Mouse (Mus musculus) urinary bladder, adult 18-20 months (tissue): Measurements from ENCODE around the gene Efnb3.

Experiments
- DNase-seq, 2 experiments: peaks; one replicate each; pipeline ENCODE4 v3.0.0; 2022; ENCODE audit warnings: low spot score in 2 of 2, mixed read lengths in 2 of 2

The Efnb3 gene

GRCm38 (mm10) chr11:69559851-69560765 lies at the start of gene Efnb3:
Gene Efnb3 (minus strand): TSS chr11:69560205.
- no peak for DNase-seq

- DNase-seq: no peak
These were observed 49.4 kb upstream of the Efnb3 start for GRCm38 (mm10) chr11:69609416-69609815.

DNA sequence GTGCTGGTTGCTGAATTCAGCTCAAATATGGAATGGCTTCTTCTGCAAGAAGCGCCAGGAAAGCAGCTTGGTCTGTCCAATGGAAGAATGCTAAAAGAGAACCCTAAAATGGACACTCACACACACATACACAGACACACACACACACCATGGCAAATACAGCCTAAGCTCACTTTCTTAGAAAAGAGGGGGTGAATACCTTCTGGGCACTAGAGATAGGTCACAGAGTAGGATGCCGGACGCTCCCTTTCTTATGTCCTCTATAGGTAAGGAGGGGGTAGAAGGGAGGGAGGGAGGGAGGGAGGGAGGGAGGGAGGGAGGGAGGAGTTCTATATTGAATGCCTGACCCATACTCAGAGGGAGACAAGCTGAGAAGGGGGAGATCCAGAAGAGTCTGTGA lies 48.5 kb upstream of the Efnb3 start:
- DNase-seq: no peak

DNA sequence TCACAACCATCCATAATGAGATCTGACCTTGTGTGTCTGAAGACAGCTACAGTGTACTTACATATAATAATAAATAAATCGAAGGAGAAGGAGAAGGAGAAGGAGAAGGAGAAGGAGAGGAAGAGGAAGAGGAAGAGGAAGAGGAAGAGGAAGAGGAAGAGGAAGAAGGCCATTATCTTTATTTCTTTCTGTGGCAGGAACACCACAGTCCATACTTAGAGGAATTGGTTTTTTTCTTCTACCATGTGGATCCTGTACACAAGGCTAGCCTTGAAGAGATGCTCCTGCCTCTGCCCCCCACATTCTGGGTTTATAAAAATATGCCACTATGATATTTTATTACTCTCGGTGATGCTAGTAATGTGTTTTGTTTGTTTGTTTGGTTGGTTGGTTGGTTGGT lies 46.8 kb upstream of the Efnb3 start:
- no peak for DNase-seq

- DNase-seq: no peak
These were observed 46.4 kb upstream of the Efnb3 start for GRCm38 (mm10) chr11:69606491-69606795.

DNA sequence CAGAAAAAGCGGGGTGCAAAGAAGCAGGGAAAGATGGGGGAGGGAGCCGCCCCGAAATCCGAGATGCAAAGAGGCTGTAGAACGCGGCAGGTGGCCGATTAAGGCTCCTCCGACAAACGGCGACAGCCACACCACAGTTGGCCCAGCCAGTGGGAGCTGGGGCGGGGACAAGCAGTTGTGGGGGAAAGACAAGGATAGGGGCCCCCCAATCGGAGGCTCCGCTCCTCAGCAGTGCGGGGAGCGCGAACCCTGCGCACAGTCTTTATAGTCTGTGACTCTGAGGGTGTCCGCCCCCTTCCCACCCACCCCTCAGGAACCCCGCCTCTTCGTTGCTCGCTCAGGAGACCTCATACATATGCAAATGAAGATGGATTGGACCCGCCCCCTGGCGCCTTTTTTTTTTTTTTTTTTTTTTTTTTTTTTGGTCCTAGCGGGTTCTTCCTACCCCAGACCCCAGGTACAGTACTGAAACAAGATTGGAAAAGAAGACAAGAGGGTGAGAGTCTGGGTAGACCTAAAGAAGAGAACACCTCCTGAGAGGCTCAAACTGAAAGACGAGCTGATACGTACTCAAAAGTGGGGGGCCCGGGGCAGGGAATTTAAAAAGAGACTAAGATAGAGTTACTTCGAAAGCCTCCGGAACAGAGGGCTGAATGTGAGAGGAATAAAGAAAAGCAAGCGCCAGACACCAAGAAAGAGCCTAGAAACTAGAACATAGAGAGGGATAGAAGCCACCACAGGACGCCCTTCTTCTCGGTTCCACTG lies 45.9 kb upstream of the Efnb3 start, which contains the start of gene Atp1b2:
Atp1b2 (minus strand) TSS at position 217 of the 765 bp plus-strand sequence.
- peak; percentile 28 to 55 for DNase-seq

- peak in 1 of 2 experiments; percentile 30 for DNase-seq
These were observed 45.0 kb upstream of the Efnb3 start for GRCm38 (mm10) chr11:69604795-69605664.

- no peak for DNase-seq
These were observed 44.3 kb upstream of the Efnb3 start for GRCm38 (mm10) chr11:69604347-69604746.

DNA sequence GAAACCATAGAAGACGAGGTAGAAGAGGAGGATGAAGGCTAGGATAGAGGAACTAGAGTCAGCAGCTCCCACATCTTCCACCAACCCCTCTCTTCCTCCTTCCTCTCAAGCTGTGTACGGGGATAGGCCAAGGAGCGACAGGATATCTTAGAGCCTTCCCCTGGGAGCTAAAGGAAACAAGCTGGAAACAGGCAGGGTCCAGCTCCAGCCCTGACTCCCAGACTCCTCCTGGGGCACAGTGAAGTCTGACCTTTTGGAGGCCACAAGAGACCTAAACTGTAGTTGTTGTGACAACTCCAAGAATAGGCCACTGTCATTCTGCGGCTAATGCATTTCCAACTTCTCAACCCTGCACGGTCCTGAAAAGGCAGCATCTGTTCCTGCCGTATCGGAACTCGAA lies 43.5 kb upstream of the Efnb3 start:
- no peak for DNase-seq

DNA sequence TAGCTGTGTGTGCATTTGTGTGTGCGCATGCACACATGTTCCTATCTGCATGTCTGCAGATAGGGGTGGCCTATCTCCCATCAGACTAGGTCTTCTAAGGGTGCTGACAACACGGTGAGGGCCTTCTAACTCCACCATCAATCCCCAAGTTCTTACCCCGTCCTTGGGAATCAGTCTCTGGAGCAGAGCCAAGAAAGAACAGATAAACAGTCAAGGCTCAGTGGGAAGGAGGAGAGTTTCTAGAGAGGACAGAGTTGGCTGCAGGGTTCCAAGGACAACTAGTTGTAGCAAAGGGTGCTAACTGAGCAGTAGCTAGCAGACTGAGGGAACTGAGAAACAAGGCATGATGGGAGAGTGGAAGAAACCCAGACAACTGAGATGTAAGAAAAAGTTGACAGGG lies 41.8 kb upstream of the Efnb3 start:
- DNase-seq: no peak

- DNase-seq: no peak
These were observed 40.1 kb upstream of the Efnb3 start for GRCm38 (mm10) chr11:69600098-69600497.

DNA sequence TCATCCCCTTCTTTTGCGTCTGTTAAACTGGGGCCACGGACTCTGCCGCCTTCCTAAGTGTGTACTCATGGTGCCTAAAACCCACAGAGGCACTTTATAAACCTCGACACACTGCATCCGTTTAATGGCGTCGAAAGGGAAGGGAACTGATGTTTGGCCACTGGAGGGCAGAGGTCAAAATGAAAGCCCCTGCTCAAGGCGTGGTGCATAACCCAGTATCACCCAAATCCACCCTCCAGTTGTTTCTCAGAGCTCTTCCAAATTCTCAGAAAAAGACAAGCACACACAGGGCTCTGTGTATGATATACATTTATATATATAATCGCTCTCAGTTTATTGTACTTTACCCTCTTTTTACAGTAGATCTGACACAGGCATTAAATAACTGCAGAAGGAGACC lies 39.4 kb upstream of the Efnb3 start:
- DNase-seq: no peak

DNA sequence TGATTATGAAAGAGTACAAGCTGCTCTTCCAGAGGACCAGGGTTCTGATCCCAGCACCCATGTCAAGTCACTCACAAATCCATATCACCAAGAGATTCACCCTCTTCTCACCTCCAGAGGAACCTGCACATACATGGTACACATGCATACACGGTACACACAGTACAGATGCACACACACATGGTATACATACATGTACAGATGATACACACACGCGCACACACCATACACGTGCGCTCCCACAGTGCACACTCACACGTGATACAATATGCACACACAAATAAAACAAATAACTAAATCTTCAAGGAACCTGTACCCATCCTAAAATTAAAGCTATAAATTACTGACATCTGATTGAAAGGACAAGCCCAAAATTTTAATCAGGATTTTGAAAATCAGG lies 34.8 kb upstream of the Efnb3 start:
- DNase-seq: no peak

GRCm38 (mm10) chr11:69592799-69593198 lies 32.8 kb upstream of the Efnb3 start:
- no peak for DNase-seq

DNA sequence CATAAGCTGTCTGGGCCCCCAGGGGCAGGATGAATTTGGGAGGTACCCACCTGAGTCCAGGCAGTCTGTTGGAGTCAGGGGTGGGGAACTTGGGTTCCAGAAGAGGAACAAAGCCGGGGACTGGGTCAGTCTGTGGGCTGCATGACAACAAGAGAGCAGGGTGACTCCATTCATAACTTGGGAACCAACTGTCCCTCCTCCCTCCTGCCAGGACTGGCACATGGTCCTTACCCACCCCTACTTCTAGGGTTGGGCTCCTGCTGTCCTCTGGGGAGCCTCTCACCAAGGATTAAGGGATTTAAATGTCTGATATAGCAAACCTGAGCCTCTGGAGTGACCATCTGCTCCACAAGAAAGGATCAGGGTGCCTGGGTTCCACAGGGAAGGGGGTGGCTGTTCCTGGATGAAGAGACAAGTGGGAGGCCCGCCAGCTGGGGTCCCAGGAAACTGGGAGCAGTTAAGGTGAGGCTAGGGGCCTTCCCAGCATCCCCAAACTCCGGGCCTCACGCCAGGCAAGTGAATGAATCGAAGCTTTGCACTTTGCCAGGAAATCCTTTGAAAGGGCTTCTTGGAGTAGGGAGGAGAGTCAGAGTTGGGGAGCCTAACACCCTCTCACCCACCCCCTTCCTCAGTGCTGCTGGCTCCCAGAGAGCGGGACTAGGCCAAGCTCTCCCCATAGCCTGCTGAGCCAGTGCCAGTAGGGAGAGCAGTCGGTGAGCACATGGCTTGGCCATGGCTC lies 32.1 kb upstream of the Efnb3 start:
- no peak for DNase-seq

DNA sequence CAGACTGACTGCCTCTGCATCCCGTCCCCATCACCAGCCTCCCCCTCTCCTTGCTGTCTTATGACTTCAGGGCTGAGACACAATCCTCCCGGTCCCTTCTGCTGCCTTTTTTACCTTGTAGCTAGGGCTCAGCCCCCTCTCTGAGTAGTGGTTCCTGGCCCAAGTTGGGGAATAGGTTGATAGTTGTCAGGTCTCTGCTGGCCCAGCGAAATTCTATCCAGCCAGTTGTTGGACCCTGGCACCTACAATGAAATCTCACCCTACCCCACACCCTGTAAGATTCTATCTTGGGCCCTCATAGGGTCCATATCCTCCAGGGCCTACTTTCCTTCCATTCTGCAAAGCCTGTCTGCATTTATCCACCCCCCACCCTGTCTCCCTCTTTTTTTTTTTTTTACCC lies 31.4 kb upstream of the Efnb3 start:
- no peak for DNase-seq

DNA sequence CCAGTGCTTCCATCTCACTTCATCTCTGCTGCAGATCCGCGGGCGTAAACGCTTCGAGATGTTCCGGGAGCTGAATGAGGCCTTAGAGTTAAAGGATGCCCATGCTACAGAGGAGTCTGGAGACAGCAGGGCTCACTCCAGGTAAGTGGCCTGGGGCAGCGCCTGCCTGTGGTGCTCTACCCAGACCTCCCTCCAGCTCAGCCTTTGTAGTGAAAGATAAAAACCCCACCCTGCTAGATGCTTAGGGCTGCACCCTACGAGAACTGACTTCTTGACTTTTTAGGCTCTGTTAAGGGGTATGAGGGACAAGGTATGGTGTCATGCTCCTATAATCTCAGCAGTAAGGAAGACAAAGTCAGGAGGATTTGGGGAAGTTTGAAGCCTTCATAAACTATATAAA lies 30.6 kb upstream of the Efnb3 start:
- DNase-seq: no peak

DNA sequence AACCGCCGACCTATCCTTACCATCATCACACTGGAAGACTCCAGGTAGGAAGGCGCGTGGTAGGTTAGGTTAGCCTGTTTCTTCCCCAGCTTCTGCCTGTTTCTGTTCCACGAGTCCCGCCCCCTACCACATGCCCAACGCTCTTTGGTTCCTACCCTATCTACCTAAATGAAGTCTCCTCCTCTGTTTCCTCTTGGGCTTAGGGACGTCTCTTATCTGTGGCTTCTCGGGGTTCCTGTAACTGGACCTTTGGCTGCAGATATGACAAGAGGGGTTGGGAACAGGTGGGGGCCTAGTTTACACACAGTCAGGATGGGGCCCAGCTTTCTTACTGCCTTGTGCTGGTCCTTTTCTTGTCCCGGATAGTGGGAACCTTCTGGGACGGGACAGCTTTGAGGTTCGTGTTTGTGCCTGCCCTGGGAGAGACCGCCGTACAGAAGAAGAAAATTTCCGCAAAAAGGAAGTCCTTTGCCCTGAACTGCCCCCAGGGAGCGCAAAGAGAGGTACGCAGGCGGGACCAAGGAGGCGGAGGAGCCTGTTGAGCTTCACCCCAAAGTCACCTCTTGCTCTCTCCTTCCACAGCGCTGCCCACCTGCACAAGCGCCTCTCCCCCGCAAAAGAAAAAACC lies 29.3 kb upstream of the Efnb3 start:
- DNase-seq: no peak

DNA sequence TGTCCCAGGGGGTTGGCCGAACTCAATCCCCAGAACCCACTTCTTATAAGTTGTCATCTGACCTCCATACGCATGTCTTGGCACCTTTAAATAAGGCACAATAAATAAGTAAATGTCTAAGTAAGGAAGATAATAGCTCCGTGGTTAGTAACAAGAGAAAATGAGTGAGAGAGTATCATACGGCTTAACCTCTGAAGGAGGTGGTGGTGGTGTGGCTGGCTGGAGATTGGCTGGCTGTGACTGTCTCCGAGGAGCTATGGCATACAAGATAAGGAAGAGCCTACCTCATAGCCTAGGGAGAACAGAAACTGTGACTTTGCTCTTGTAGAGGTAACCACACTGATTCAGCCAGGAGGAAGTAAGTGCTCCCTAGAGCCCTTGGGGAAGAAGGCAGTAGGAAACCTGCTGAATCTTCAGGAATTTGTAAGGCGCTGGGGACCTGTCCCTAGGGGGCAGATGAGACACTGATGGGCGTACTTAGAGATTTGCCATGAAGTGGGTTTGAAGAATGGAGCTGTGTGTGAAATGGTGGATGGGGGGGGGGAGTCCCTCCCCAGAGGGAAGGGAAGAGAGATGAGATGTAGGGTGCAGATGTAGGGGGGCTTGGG lies 25.8 kb upstream of the Efnb3 start:
- no peak for DNase-seq

GRCm38 (mm10) chr11:69584937-69585336 lies 24.9 kb upstream of the Efnb3 start:
- no peak for DNase-seq
